Mouse (Mus musculus) ZHBTc4 (cell line): ENCODE data around the gene Trim42.

Experiments used
- DNase-seq: peaks from one replicate; pipeline ENCODE4 v3.0.0-alpha.2; 2011; ENCODE audit warnings: low read depth, low spot score

Trim42 gene

GRCm38 (mm10) chr9:97369591-97369990 lies at the start of gene Trim42:
TSS of gene Trim42 (minus strand) at chr9:97369958.
- DNase-seq, result no peak

GRCm38 (mm10) chr9:97414876-97415668 lies 45.3 kb upstream of the Trim42 start:
- DNase-seq, result no peak

- DNase-seq, result no peak
These were observed 38.4 kb upstream of the Trim42 start for GRCm38 (mm10) chr9:97408142-97408541.

- DNase-seq, result no peak
These were observed 13.3 kb downstream of the Trim42 start for GRCm38 (mm10) chr9:97356441-97356840.

GRCm38 (mm10) chr9:97344767-97345297 lies 24.9 kb downstream of the Trim42 start:
- no peak for DNase-seq

- peak; percentile 58 for DNase-seq
These were observed 28.0 kb downstream of the Trim42 start for GRCm38 (mm10) chr9:97341772-97342171.

GRCm38 (mm10) chr9:97322846-97323245 lies 46.9 kb downstream of the Trim42 start:
- peak; percentile 74 for DNase-seq

GRCm38 (mm10) chr9:97322120-97322519 lies 47.6 kb downstream of the Trim42 start:
- DNase-seq, result no peak

- peak; percentile 57 for DNase-seq
These were observed 54.2 kb downstream of the Trim42 start for GRCm38 (mm10) chr9:97315421-97316055.

- DNase-seq, result no peak
These were observed 58.1 kb downstream of the Trim42 start for GRCm38 (mm10) chr9:97311614-97312013.

GRCm38 (mm10) chr9:97309509-97310053 lies 60.2 kb downstream of the Trim42 start:
- no peak for DNase-seq

GRCm38 (mm10) chr9:97307705-97308485 lies 61.9 kb downstream of the Trim42 start:
- no peak for DNase-seq
